12 mouse cellular contexts compared by ENCODE assay signal in genomic region chr2:32627266-32628043, GRCm38 (mm10). TPM values are rescaled to one million over a fixed set of nuclear protein-coding genes. Genes with fewer than 3 reads are reported as not detected.
A peak's percentile ranks its signal among the peaks of the same experiment; 100 is the strongest.
DNase-seq lines count a peak whose midpoint lies in the region; ATAC-seq and TF ChIP-seq lines count a peak whose summit lies in the region.
"Had no signal": no experiment of that assay in that cellular context is flagged by ENCODE, and none has a peak within 500 bp of the region (broad histone marks: within the 10 kb centered on the region; RNA-seq: fewer than 3 reads in every experiment).

No protein-coding gene starts in this region.

- peak; percentile 19 for DNase-seq in gastrocnemius, postnatal 25 days
- DNase-seq in gastrocnemius, adult 18-20 months (ENCODE audit: low spot score): no peak
- DNase-seq in lung, embryonic 14.5 days: no peak
- no peak for DNase-seq in lung, adult 18-20 months
- no peak for DNase-seq in embryonic facial prominence, embryonic 10.5 days (ENCODE audit: low spot score)
- no peak for DNase-seq in layer of hippocampus, adult 9-10 months (ENCODE audit: low spot score)
- DNase-seq in retina, embryonic 14.5 days (ENCODE audit: low spot score): no peak
- DNase-seq: adrenal gland, postnatal 10 days; thymus, adult 18-20 months had no signal

- no peaks in the 10 kb centered on the region for H3K36me3 ChIP-seq in lung, embryonic 14.5 days (ENCODE audit: insufficient read depth)
- no peaks in the 10 kb centered on the region for H3K36me3 ChIP-seq in embryonic facial prominence, embryonic 10.5 days (replicated peaks)
- H3K36me3 ChIP-seq in limb, embryonic 15.5 days: no peaks in the 10 kb centered on the region
- H3K36me3 ChIP-seq: midbrain, embryonic 13.5 days had no signal

- TF ChIP-seq CTCF in lung, embryonic 14.5 days (IDR thresholded peaks at IDR 0.05; ENCODE audit: low read depth): no peak

- no peak for ATAC-seq in lung, embryonic 14.5 days (ENCODE audit: insufficient read depth)
- no peak for ATAC-seq in limb, embryonic 15.5 days (ENCODE audit: insufficient number of reproducible peaks, low FRiP score, low TSS enrichment, low read depth)
- ATAC-seq: midbrain, embryonic 13.5 days had no signal

- H3K4me3 ChIP-seq in lung, embryonic 14.5 days (ENCODE audit: low read depth, low read length): no peak overlapping the region
- no peak overlapping the region for H3K4me3 ChIP-seq in embryonic facial prominence, embryonic 10.5 days
- H3K4me3 ChIP-seq in limb, embryonic 15.5 days: no peak overlapping the region
- H3K4me3 ChIP-seq: midbrain, embryonic 13.5 days had no signal

- H3K9ac ChIP-seq in lung, embryonic 14.5 days: peak overlapping the region; percentile 26; the same call in 1 of the 2 replicates
- no peak overlapping the region for H3K9ac ChIP-seq in limb, embryonic 15.5 days

- no peak overlapping the region for H3K4me2 ChIP-seq in lung, embryonic 14.5 days
- H3K4me2 ChIP-seq in limb, embryonic 15.5 days: no peak overlapping the region

- H3K4me1 ChIP-seq in lung, embryonic 14.5 days (ENCODE audit: insufficient read depth): peaks cover 13% of the 10 kb centered on the region; the same call in 1 of the 2 replicates
- peaks cover 90% of the 10 kb centered on the region for H3K4me1 ChIP-seq in embryonic facial prominence, embryonic 10.5 days
- peaks cover 58% of the 10 kb centered on the region for H3K4me1 ChIP-seq in limb, embryonic 15.5 days

- no peaks in the 10 kb centered on the region for H3K9me3 ChIP-seq in lung, embryonic 14.5 days (ENCODE audit: low read depth, low read length)
- H3K9me3 ChIP-seq in embryonic facial prominence, embryonic 10.5 days: no peaks in the 10 kb centered on the region
- no peaks in the 10 kb centered on the region for H3K9me3 ChIP-seq in limb, embryonic 15.5 days
- H3K9me3 ChIP-seq: midbrain, embryonic 13.5 days had no signal

- 62% methylated on average over 20 of the region's 20 CpGs for WGBS in lung, embryonic 14.5 days
- 62% methylated on average over 20 of the region's 20 CpGs for WGBS in embryonic facial prominence, embryonic 10.5 days
- 53% methylated on average over 20 of the region's 20 CpGs for WGBS in limb, embryonic 15.5 days

- H3K27me3 ChIP-seq in lung, embryonic 14.5 days (ENCODE audit: insufficient read depth, low read length): no peaks in the 10 kb centered on the region
- H3K27me3 ChIP-seq in embryonic facial prominence, embryonic 10.5 days (replicated peaks; ENCODE audit: low read depth, poor library complexity, severe bottlenecking): no peaks in the 10 kb centered on the region
- H3K27me3 ChIP-seq in limb, embryonic 15.5 days: no peaks in the 10 kb centered on the region
- H3K27me3 ChIP-seq: CH12.LX; midbrain, embryonic 13.5 days had no signal

- H3K27ac ChIP-seq in lung, embryonic 14.5 days (ENCODE audit: low read depth): peak overlapping the region; percentile 44; the same call in 1 of the 2 replicates
- H3K27ac ChIP-seq in embryonic facial prominence, embryonic 10.5 days (replicated peaks): peak overlapping the region; percentile 81
- H3K27ac ChIP-seq in limb, embryonic 15.5 days: peak overlapping the region; percentile 71; the same call in 1 of the 2 replicates

RNA-seq across cellular contexts. Expression of gene Ak1, which starts 5.9 kb away (rescaled TPM):
- 1,000 to 10,000 TPM; 1,680 to 2,125 TPM for total RNA-seq in gastrocnemius, postnatal 25 days (2021)
- total RNA-seq in gastrocnemius, adult 18-20 months (2021): 1,000 to 10,000 TPM; 1,543 to 1,586 TPM
- 34.3 and 35.8 TPM in 2 replicates for polyA plus RNA-seq in lung, embryonic 14.5 days (2014; fragmentation: Nextera tagmentation; extraction: Ambion mirVana)
- 20.5 and 24.7 TPM in 2 replicates for polyA plus RNA-seq in embryonic facial prominence, embryonic 10.5 days (2016; fragmentation: Nextera tagmentation; extraction: Ambion mirVana)
- 46.9 and 132 TPM in 2 replicates for polyA plus RNA-seq in limb, embryonic 15.5 days (2015; fragmentation: Nextera tagmentation; extraction: Ambion mirVana)

RNA-seq across cellular contexts. Expression of gene Eng, which starts 18.9 kb away (rescaled TPM):
- total RNA-seq in gastrocnemius, postnatal 25 days (2021): 10 to 100 TPM; 28.0 to 30.7 TPM
- 10 to 100 TPM; 21.1 to 34.1 TPM for total RNA-seq in gastrocnemius, adult 18-20 months (2021)
- 91.1 and 98.5 TPM in 2 replicates for polyA plus RNA-seq in lung, embryonic 14.5 days (2014; fragmentation: Nextera tagmentation; extraction: Ambion mirVana)
- 23.7 and 25.5 TPM in 2 replicates for polyA plus RNA-seq in embryonic facial prominence, embryonic 10.5 days (2016; fragmentation: Nextera tagmentation; extraction: Ambion mirVana)
- polyA plus RNA-seq in limb, embryonic 15.5 days (2015; fragmentation: Nextera tagmentation; extraction: Ambion mirVana): 64.6 and 71.5 TPM in 2 replicates

RNA-seq across cellular contexts. Expression of gene St6galnac6, which starts 27.9 kb away (rescaled TPM):
- 10 to 100 TPM; 37.3 to 42.6 TPM for total RNA-seq in gastrocnemius, postnatal 25 days (2021)
- 10 to 100 TPM; 47.0 to 52.2 TPM for total RNA-seq in gastrocnemius, adult 18-20 months (2021)
- 8.3 and 11.1 TPM in 2 replicates for polyA plus RNA-seq in lung, embryonic 14.5 days (2014; fragmentation: Nextera tagmentation; extraction: Ambion mirVana)
- polyA plus RNA-seq in embryonic facial prominence, embryonic 10.5 days (2016; fragmentation: Nextera tagmentation; extraction: Ambion mirVana): 17.1 and 17.3 TPM in 2 replicates
- polyA plus RNA-seq in limb, embryonic 15.5 days (2015; fragmentation: Nextera tagmentation; extraction: Ambion mirVana): 24.7 and 27.1 TPM in 2 replicates

RNA-seq across cellular contexts. Expression of gene St6galnac4, which starts 40.6 kb away (rescaled TPM):
- 10 to 100 TPM; 24.6 to 29.2 TPM for total RNA-seq in gastrocnemius, postnatal 25 days (2021)
- total RNA-seq in gastrocnemius, adult 18-20 months (2021): 10 to 100 TPM; 13.5 to 19.8 TPM
- 22.0 and 23.8 TPM in 2 replicates for polyA plus RNA-seq in lung, embryonic 14.5 days (2014; fragmentation: Nextera tagmentation; extraction: Ambion mirVana)
- 25.1 and 26.4 TPM in 2 replicates for polyA plus RNA-seq in embryonic facial prominence, embryonic 10.5 days (2016; fragmentation: Nextera tagmentation; extraction: Ambion mirVana)
- 33.8 and 44.2 TPM in 2 replicates for polyA plus RNA-seq in limb, embryonic 15.5 days (2015; fragmentation: Nextera tagmentation; extraction: Ambion mirVana)

RNA-seq across cellular contexts. Expression of gene 9430097D07Rik, which starts 52.0 kb away (rescaled TPM):
- not detected for total RNA-seq in gastrocnemius, postnatal 25 days (2021)
- total RNA-seq in gastrocnemius, adult 18-20 months (2021): not detected
- 0.20 TPM in 1 of 2 replicates, not detected in the other for polyA plus RNA-seq in lung, embryonic 14.5 days (2014; fragmentation: Nextera tagmentation; extraction: Ambion mirVana)
- 0.11 TPM in 2 replicates for polyA plus RNA-seq in embryonic facial prominence, embryonic 10.5 days (2016; fragmentation: Nextera tagmentation; extraction: Ambion mirVana)
- not detected in 2 replicates for polyA plus RNA-seq in limb, embryonic 15.5 days (2015; fragmentation: Nextera tagmentation; extraction: Ambion mirVana)
- total RNA-seq: adrenal gland, postnatal 10 days; CH12.LX had no signal
